Mouse (Mus musculus) kidney, embryonic 14.5 days (tissue): ENCODE measurements around the gene Fuca1. TPM values are rescaled to one million over a fixed set of nuclear protein-coding genes. Genes with fewer than 3 reads are reported as not detected.

Experiments used
- ATAC-seq: fragments of 200-750 bp; cut with Nextera tagmentation; 2 replicates; pipeline ENCODE4 v1.8.0; 2017; ENCODE audit warnings: moderate number of reproducible peaks, mild to moderate bottlenecking, moderate TSS enrichment, moderate library complexity; ENCODE audit not compliant: low FRiP score, low TSS enrichment
- H3K27ac ChIP-seq: fragments of 300-500 bp; sonication (generic); 2 replicates; pipeline ENCODE4 v1.5.1; 2014; ENCODE audit warnings: low read depth, mild to moderate bottlenecking, low read length, moderate library complexity, mixed read lengths
- H3K27me3 ChIP-seq: fragments of 300-500 bp; sonication (generic); 2 replicates; pipeline ENCODE4 v1.6.1; 2014; ENCODE audit warnings: mild to moderate bottlenecking, low read length; ENCODE audit not compliant: control insufficient read depth, insufficient read depth
- H3K36me3 ChIP-seq: fragments of 300-500 bp; sonication (generic); 2 replicates; pipeline ENCODE4 v1.6.1; 2014; ENCODE audit warnings: low read length, mixed read lengths; ENCODE audit not compliant: control insufficient read depth, insufficient read depth
- H3K4me1 ChIP-seq: fragments of 300-500 bp; sonication (generic); 2 replicates; pipeline ENCODE4 v1.6.1; 2014; ENCODE audit warnings: low read length, mixed read lengths; ENCODE audit not compliant: control insufficient read depth, insufficient read depth
- H3K4me2 ChIP-seq: fragments of 300-500 bp; sonication (generic); replicated peaks from 2 replicates; pipeline ENCODE4 v1.6.1; 2014; ENCODE audit warnings: low read depth, mild to moderate bottlenecking, low read length
- H3K4me3 ChIP-seq: fragments of 300-500 bp; sonication (generic); 2 replicates; pipeline ENCODE4 v1.5.1; 2014; ENCODE audit warnings: mild to moderate bottlenecking, low read length
- H3K9ac ChIP-seq: fragments of 300-500 bp; sonication (generic); 2 replicates; pipeline ENCODE4 v1.6.1; 2014; ENCODE audit warnings: low read depth, mild to moderate bottlenecking, low read length, moderate library complexity
- H3K9me3 ChIP-seq: fragments of 300-500 bp; sonication (generic); 2 replicates; pipeline ENCODE4 v1.6.1; 2016; ENCODE audit warnings: low read length; ENCODE audit not compliant: control insufficient read depth
- WGBS: fragments of 180-500 bp; shearing (Covaris S2); extraction: QIAGEN DNeasy Blood & Tissue Kit; methylation state at CpG from one replicate; pipeline ENCODE4 v1.1.7; 2014; 5-methylcytosine and 5-hydroxymethylcytosine counted together
- polyA plus RNA-seq: library from polyadenylated mRNA; unstranded; fragments of >200 nt; fragmentation: Nextera tagmentation; extraction: Ambion mirVana; gene quantifications from 2 replicates; pipeline ENCODE4 v1.2.1, GENCODE M21; 2014

Gene Fuca1
- polyA plus RNA-seq, 1 experiment from 2014 or later, result 69.2 TPM

DNA sequence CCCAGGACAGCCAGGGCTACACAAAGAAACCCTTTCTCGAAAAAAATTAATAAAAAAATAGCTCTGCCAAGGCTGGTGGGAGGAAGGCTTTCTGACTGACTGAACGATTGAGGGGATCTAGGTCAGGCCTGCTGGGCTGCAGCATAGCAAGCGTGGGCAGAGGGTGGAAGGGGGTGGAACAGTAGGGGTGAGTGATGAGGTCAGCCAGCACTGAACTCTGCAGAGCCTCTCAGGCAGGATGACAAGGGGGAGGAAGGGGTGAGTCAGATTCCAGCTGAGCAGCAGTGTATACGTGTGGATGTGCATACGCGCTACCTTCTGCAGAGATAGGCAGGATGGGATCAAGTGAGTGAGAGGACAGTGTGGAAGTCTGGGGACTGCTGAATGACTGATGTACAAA is 29.4 kb downstream of the Fuca1 start:
- Histone ChIP-seq H3K4me3 (no peak overlapping the region), H3K27ac (no peak overlapping the region), H3K9ac (no peak overlapping the region), H3K4me2 (no peak overlapping the region), H3K4me1 (peaks cover 13% of the 10 kb centered on the region; the same call in 1 of the 2 replicates), H3K36me3 (peaks cover 9% of the 10 kb centered on the region; the same call in 1 of the 2 replicates), H3K9me3 (no peaks in the 10 kb centered on the region), H3K27me3 (no peaks in the 10 kb centered on the region)
- ATAC-seq, result no peak
- WGBS, result 34% methylated on average over 6 of the region's 6 CpGs

DNA sequence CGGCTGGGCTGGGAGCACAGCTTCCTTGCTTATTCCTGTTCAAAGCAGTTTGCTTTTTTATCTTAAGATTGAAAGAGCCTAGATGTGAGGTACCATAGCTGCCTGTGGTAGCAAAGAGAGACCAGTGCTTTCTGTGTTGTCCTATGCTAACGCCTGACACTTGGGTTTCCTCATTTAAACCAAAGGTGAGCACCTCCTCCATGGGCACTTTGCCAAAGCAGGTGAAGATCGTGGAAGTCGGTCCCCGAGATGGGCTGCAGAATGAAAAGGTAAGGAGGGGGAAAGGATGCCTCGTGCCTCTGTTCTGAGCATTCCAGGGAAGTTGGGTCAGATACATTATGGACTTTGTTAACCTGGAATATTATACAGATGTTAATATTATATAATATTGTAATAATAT is 29.8 kb downstream of the Fuca1 start:
- ATAC-seq, result no peak
- 85% methylated on average over 6 of the region's 6 CpGs for WGBS
- no peak overlapping the region for H3K27ac ChIP-seq

DNA sequence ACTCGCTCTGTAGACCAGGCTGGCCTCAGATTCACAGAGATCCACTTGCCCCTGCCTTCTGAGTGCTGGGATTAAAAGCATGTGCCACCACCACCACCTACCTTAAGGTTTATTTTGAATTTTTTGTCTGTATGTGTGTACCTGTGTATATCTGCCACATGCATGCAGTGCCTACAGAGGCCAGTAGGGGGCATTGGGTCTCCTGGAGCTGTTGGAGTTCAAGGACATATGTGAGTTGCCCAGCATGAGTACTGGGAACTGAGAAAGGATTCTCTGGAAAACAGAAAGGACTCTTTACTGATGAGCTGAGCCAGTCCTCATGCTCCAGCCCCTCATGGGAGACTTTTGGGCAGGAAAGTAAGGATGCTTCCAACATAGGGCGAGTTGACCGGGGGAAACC is 31.0 kb downstream of the Fuca1 start:
- H3K4me1 ChIP-seq, result peaks cover 10% of the 10 kb centered on the region; the same call in 1 of the 2 replicates
- H3K27me3 ChIP-seq, result no peaks in the 10 kb centered on the region
- ATAC-seq, result no peak
- peaks cover 18% of the 10 kb centered on the region; the same call in 1 of the 2 replicates for H3K36me3 ChIP-seq
- no peak overlapping the region for H3K4me2 ChIP-seq
- no peak overlapping the region for H3K4me3 ChIP-seq
- H3K9me3 ChIP-seq, result no peaks in the 10 kb centered on the region
- H3K9ac ChIP-seq, result no peak overlapping the region
- 94% methylated on average over 3 of the region's 3 CpGs for WGBS
- H3K27ac ChIP-seq, result no peak overlapping the region

More for the DNA sequence above, 29.8 kb downstream of the Fuca1 start:
- no peak overlapping the region for H3K9ac ChIP-seq
- no peak overlapping the region for H3K4me3 ChIP-seq
- no peak overlapping the region for H3K4me2 ChIP-seq
- H3K4me1 ChIP-seq, result peaks cover 13% of the 10 kb centered on the region; the same call in 1 of the 2 replicates
- H3K27me3 ChIP-seq, result no peaks in the 10 kb centered on the region
- no peaks in the 10 kb centered on the region for H3K9me3 ChIP-seq
- peaks cover 11% of the 10 kb centered on the region; the same call in 1 of the 2 replicates for H3K36me3 ChIP-seq

DNA sequence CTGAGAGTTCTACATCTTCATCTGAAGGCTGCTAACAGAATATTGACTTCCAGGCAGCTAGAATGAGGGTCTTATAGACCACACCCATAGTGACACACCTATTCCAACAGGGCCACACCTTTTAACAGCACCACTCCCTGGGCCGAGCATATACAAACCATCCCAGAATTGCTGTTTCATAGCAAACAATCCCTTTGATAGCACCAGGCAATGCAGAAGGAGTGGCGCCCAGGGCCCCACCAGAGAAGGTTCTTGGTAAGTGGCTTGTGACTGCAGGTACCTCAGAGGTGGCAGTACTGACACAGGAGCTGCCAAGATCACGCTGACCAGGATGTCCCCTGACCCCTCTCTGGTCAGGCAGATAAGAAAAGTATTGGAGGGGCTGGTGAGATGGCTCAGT is 32.6 kb downstream of the Fuca1 start:
- no peak overlapping the region for H3K4me2 ChIP-seq
- no peaks in the 10 kb centered on the region for H3K9me3 ChIP-seq
- peaks cover 15% of the 10 kb centered on the region for H3K4me1 ChIP-seq
- H3K4me3 ChIP-seq, result no peak overlapping the region
- no peak for ATAC-seq
- H3K36me3 ChIP-seq, result peaks cover 21% of the 10 kb centered on the region; the same call in 1 of the 2 replicates
- H3K9ac ChIP-seq, result no peak overlapping the region
- H3K27me3 ChIP-seq, result no peaks in the 10 kb centered on the region
- no peak overlapping the region for H3K27ac ChIP-seq
- WGBS, result 92% methylated on average over 3 of the region's 3 CpGs

DNA sequence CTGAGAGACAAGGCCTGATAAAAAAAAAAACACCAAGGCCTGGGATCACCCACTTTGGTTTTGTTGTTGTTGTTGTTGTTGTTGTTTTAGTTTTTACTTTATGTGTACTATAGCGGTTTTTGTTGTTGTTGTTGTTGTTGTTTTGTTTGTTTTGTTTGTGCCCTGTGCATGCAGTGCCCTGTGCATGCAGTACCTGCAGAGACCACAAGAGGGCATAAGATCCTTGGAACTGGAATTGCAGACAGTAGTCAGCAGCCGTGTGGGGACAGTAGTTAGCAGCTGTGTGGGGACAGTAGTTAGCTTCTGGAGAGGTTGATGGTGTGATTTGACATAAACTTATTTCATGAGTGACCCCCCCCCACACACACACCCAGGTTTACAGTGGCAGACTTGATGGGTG is 33.7 kb downstream of the Fuca1 start:
- 0 out of 2 replicates have a peak, but pooled peaks have one; percentile 53 for ATAC-seq
- 11% methylated on average over 2 of the region's 2 CpGs for WGBS
- Histone ChIP-seq H3K9me3 (no peaks in the 10 kb centered on the region), H3K4me2 (no peak overlapping the region), H3K4me3 (no peak overlapping the region), H3K4me1 (peaks cover 12% of the 10 kb centered on the region), H3K9ac (no peak overlapping the region), H3K36me3 (peaks cover 21% of the 10 kb centered on the region; the same call in 1 of the 2 replicates), H3K27me3 (no peaks in the 10 kb centered on the region), H3K27ac (no peak overlapping the region)

DNA sequence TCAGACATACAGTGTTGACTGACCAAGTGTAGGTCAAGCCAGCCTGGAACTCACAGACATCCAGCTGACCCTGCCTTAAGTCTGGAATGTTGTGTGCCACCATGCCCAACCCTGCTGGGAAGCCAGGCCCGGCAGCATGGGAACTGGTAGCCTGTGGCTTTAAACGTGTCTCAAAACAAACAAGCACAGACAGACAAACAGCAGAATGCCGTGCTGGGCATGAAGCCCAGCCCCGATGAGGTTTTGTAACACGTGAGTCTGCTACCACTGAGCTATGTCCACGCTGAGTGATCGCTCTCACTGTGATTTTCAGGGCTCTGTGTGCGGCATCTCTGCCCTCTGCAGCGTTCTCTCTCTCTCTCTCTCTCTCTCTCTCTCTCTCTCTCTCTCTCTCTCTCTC is 35.4 kb downstream of the Fuca1 start:
- Histone ChIP-seq H3K27me3 (no peaks in the 10 kb centered on the region), H3K9me3 (no peaks in the 10 kb centered on the region), H3K4me1 (peaks cover 5% of the 10 kb centered on the region; the same call in 1 of the 2 replicates), H3K27ac (no peak overlapping the region), H3K4me3 (no peak overlapping the region), H3K9ac (no peak overlapping the region), H3K36me3 (peaks cover 30% of the 10 kb centered on the region; the same call in 1 of the 2 replicates), H3K4me2 (no peak overlapping the region)
- no peak for ATAC-seq
- WGBS, result 91% methylated on average over 9 of the region's 9 CpGs

DNA sequence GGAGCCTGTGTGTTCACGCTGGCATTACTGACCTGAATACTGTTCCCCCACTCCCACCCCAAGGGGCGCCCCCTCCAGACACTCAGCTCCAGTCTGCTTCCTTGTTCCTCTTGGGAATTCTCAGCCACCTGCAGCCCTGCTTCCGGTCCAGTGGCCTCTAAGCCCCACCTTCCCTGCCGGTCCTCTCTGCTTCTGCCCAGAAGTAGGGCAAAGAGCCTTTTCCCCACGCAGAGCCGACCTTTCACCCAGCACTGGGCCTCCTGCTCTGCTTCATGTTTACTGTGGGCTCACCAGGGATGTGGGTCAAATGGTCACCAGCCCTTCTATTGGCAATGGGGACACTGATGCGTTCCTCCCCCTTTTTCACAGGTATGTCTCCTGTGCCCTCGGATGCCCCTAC is 37.8 kb downstream of the Fuca1 start:
- Histone ChIP-seq H3K27me3 (no peaks in the 10 kb centered on the region), H3K4me2 (no peak overlapping the region), H3K4me3 (no peak overlapping the region), H3K4me1 (peaks cover 11% of the 10 kb centered on the region), H3K9ac (peak overlapping the region; percentile 13; the same call in 1 of the 2 replicates), H3K27ac (no peak overlapping the region), H3K36me3 (peaks cover 27% of the 10 kb centered on the region; the same call in 1 of the 2 replicates), H3K9me3 (no peaks in the 10 kb centered on the region)
- no peak for ATAC-seq
- 60% methylated on average over 8 of the region's 8 CpGs for WGBS

DNA sequence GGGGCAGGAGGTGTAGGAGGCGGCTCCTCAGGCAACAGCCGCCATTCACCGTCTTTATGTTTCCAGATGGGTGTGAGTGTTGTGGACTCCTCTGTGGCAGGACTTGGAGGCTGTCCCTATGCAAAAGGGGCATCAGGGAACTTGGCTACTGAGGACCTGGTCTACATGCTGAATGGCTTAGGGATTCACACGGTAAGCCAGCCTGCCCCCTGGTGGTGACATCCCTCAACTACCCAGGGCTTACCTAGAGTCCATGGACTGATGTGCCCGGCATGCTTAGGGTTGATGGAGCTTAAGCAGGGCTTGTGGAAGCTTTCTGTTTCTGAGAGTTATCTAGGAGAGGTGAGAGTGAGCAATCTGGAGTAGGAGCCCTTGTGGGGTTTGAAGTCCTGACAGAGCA is 40.2 kb downstream of the Fuca1 start:
- no peak for ATAC-seq
- no peaks in the 10 kb centered on the region for H3K9me3 ChIP-seq
- H3K4me3 ChIP-seq, result no peak overlapping the region
- H3K4me1 ChIP-seq, result peaks cover 21% of the 10 kb centered on the region
- H3K27me3 ChIP-seq, result no peaks in the 10 kb centered on the region
- 29% methylated on average over 5 of the region's 5 CpGs for WGBS
- no peak overlapping the region for H3K27ac ChIP-seq
- no peak overlapping the region for H3K4me2 ChIP-seq
- H3K36me3 ChIP-seq, result peaks cover 19% of the 10 kb centered on the region; the same call in 1 of the 2 replicates
- no peak overlapping the region for H3K9ac ChIP-seq

DNA sequence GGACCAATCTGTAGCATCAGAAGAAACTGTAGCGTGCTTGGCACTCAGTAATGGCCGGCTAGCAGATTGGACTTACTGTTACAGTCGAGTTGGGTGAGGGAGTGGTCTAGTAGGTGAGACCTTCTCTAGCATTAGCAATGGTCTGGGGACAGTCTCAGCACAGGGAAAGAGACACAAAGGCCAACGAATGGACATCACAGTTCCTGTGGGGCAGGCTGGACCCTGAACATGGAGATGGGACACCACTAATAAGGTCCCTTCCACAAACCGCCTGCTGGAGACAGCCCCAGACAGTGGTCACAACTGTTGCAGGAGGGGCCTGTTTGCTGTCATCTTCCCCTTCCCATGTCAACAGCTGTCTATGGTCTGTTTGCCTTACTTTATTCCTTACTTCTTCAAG is 41.2 kb downstream of the Fuca1 start:
- Histone ChIP-seq H3K4me2 (no peak overlapping the region), H3K9ac (no peak overlapping the region), H3K36me3 (peaks cover 23% of the 10 kb centered on the region; the same call in 1 of the 2 replicates), H3K27ac (no peak overlapping the region), H3K4me1 (peaks cover 21% of the 10 kb centered on the region), H3K9me3 (no peaks in the 10 kb centered on the region), H3K4me3 (no peak overlapping the region), H3K27me3 (no peaks in the 10 kb centered on the region)
- no peak for ATAC-seq
- WGBS, result 86% methylated on average over 5 of the region's 5 CpGs
